Mouse (Mus musculus) spleen, adult 2 months (tissue): ENCODE measurements around the gene Cfap61. TPM values are rescaled to one million over a fixed set of nuclear protein-coding genes. Genes with fewer than 3 reads are reported as not detected.

Experiments
- DNase-seq, 2 experiments: peaks; one replicate each; pipeline versions ENCODE4 v3.0.0 to v3.0.0-alpha.2; 2012 to 2021; ENCODE audit warnings: low spot score in 2 of 2, low read depth in 1 of 2
- H3K27ac ChIP-seq: fragments of 200-500 bp; 2 replicates; pipeline ENCODE4 v1.5.1; 2012; ENCODE audit warnings: low read length, inconsistent platforms; ENCODE audit not compliant: insufficient read depth
- H3K27me3 ChIP-seq: fragments of 200-500 bp; 2 replicates; pipeline ENCODE4 v1.6.1; 2012; ENCODE audit warnings: mild to moderate bottlenecking, moderate library complexity, low read length, inconsistent platforms; ENCODE audit not compliant: control insufficient read depth, insufficient read depth
- H3K36me3 ChIP-seq: fragments of 200-500 bp; 2 replicates; pipeline ENCODE4 v1.6.1; 2012; ENCODE audit warnings: mild to moderate bottlenecking, low read length, inconsistent platforms; ENCODE audit not compliant: control insufficient read depth, insufficient read depth
- H3K4me1 ChIP-seq: fragments of 200-500 bp; 2 replicates; pipeline ENCODE4 v1.6.1; 2011; ENCODE audit warnings: inconsistent platforms; ENCODE audit not compliant: control insufficient read depth, insufficient read depth, insufficient read length
- H3K4me3 ChIP-seq: fragments of 200-500 bp; 2 replicates; pipeline ENCODE4 v1.5.1; 2011; ENCODE audit warnings: mild to moderate bottlenecking, inconsistent platforms; ENCODE audit not compliant: insufficient read depth, insufficient read length; ENCODE audit errors: extremely low read depth
- CTCF ChIP-seq: fragments of 200-500 bp; IDR thresholded peaks from 2 replicates; pipeline ENCODE4 v1.5.1; 2011; ENCODE audit warnings: mild to moderate bottlenecking, inconsistent platforms; ENCODE audit not compliant: insufficient read depth, insufficient read length, insufficient replicate concordance; ENCODE audit errors: extremely low read depth
- POLR2A ChIP-seq: fragments of 200-500 bp; IDR thresholded peaks from 2 replicates; pipeline ENCODE4 v1.6.1; 2011; ENCODE audit warnings: low read depth, low read length, inconsistent platforms
- WGBS: fragments of 180-500 bp; shearing (Covaris S2); methylation state at CpG from one replicate; pipeline ENCODE4 v1.1.7; 2018; 5-methylcytosine and 5-hydroxymethylcytosine counted together
- polyA plus RNA-seq: library from polyadenylated mRNA; depleted of rRNA; stranded (reverse); fragments of >200 nt; gene quantifications from 2 replicates; pipeline ENCODE4 v1.2.3, GENCODE M21; 2012; rRNA removed

Cfap61 gene
- polyA plus RNA-seq: 0.40 and 0.62 TPM in 2 replicates

DNA sequence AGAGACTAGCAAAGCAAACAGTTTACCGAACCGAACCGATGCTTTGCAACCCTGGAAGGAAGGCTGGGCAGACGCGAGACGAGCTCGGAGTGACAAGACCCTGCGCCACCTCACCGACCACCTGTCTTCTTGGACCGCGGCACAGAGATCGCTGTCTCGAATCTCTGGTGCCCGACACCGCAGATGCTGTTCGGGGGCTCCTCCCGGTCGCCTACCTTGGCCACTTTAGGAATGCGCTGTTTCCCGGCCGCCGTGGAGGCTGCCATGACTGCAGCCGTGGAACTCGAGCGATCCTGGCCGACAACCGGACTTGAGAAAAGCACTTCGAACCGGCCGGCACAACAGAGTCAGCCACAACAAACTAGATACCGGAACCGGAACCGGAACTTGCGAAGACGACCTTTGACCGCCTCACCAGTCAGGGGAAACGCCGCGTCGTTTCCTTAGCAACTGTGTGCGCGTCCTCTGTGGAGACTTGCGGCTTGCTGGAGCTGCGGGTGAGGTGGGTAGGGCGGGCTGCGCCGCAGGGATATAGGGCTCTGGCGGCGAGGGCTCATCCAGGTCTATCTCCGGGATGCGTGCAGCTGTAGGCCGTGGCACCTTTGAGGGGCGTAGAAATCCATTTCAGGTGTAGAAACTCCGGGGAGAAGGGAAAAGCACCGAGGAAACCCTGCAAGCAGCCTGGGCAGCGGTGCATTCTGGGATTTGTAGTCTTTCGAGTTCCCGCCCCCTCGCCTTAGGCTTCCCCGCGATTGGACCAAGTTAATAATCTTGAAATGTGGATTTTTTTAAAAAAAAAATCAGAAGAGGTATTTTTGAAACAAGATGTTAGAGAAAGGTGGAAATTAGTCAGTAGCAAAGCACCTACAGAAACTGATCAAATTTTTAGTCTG is at the start of gene Cfap61, which contains the start of gene Crnkl1:
TSS of gene Cfap61 (plus strand) at position 446 of the 893 bp plus-strand sequence.
TSS of gene Crnkl1 (minus strand) at position 676 of the 893 bp plus-strand sequence.
- peak within 1 kb of the TSS; percentile 62 for H3K27ac ChIP-seq
- H3K4me3 ChIP-seq: peak within 1 kb of the TSS; percentile 99
- TF ChIP-seq POLR2A (peak; percentile 19; the same call in 1 of the 2 replicates), CTCF (no peak)
- peaks cover 15% of the 10 kb centered on the region for H3K36me3 ChIP-seq
- H3K4me1 ChIP-seq: no peaks in the 10 kb centered on the region
- peak; percentile 92 for DNase-seq
- H3K27me3 ChIP-seq: no peaks in the 10 kb centered on the region; the same call in 1 of the 2 replicates
- under 1% methylated on average over 61 of the region's 61 CpGs for WGBS

DNA sequence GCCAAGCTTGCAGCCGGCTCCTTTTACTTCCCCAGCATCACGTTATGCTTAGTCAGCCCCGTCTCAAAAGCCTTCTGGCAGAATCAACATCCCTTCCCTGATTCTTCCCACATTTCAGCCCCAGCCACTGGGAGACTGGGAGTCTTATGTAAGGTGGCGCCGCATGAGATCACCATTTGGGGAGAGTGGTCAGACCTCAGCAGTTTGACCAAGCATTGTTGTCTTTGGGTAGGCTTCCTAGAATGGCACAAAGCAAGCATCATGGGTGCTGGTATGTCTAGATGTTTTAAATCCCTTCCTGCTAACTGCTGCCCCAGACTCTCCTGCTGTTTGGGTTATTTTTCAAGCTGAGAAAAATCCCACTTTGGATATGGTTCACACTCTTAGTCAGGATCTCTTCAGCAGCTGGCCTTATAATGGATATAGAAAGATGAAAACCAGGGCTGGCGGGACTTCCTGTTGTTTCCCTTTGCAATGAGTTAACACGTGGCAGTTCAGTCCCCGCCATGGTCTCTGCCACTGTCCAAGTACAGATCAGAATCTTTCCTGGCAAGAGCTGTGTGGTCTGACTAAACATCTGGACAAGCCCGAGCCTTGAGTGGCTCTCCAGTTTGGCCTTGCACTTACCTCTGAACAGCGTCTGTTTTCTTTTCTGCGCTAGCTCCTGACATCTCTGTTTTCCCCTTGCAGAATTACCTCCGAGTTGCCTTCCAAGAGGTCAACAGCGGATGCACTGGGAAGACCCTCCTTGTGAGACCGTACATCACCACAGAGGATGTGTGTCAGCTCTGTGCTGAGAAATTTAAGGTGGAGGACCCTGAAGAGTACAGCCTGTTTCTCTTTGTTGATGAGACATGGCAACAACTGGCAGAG is 49.4 kb upstream of the Cfap61 start:
- Histone ChIP-seq H3K27ac (no peak overlapping the region), H3K27me3 (no peaks in the 10 kb centered on the region), H3K4me1 (no peaks in the 10 kb centered on the region; the same call in 1 of the 2 replicates), H3K36me3 (no peaks in the 10 kb centered on the region), H3K4me3 (no peak overlapping the region)
- no peak for DNase-seq
- 71% methylated on average over 14 of the region's 14 CpGs for WGBS
- TF ChIP-seq CTCF (no peak), POLR2A (no peak)

DNA sequence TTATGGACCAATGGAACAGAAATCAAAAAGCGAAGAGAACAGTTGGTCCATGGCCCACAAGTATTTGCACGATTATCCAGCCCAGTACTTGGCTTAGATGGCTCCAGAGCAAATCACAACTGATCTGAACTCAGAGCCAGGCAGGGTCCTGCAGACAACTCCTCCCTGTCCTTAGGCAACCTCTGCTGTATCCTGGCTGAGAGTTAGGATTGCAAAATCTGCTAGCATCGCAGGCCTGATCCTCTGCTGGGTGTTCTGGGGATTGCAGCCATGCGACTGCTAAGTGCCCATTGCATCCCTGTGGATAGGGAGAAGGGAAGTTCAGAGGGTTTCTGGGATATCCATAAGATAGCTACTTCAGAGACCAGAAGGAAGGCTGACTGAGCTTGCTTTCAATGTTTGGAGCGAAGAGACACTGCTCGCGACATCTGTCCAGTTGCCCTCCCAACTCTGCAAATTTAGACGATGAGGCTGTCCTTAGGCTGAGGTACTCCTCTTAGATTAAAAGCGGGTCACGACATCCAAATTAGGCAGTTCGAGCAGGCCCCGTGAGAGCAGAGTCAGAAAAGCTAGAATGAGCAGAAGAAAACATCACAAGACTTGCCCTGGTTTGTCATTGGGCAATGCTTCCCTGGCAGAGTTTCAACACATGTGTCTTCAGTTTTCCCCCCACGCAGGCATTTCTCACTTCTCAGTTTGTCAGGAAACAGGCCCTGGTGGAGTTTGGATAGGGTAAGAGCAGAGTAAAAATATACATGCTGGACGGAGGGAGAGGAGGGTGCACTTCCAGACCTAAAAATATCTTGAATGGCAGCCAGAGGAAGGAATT is 46.4 kb upstream of the Cfap61 start:
- Histone ChIP-seq H3K4me1 (no peaks in the 10 kb centered on the region; the same call in 1 of the 2 replicates), H3K4me3 (no peak overlapping the region), H3K27ac (peak overlapping the region; percentile 50), H3K36me3 (no peaks in the 10 kb centered on the region), H3K27me3 (no peaks in the 10 kb centered on the region)
- DNase-seq: no peak
- TF ChIP-seq CTCF: no peak
- TF ChIP-seq POLR2A: no peak
- 44% methylated on average over 14 of the region's 14 CpGs for WGBS

DNA sequence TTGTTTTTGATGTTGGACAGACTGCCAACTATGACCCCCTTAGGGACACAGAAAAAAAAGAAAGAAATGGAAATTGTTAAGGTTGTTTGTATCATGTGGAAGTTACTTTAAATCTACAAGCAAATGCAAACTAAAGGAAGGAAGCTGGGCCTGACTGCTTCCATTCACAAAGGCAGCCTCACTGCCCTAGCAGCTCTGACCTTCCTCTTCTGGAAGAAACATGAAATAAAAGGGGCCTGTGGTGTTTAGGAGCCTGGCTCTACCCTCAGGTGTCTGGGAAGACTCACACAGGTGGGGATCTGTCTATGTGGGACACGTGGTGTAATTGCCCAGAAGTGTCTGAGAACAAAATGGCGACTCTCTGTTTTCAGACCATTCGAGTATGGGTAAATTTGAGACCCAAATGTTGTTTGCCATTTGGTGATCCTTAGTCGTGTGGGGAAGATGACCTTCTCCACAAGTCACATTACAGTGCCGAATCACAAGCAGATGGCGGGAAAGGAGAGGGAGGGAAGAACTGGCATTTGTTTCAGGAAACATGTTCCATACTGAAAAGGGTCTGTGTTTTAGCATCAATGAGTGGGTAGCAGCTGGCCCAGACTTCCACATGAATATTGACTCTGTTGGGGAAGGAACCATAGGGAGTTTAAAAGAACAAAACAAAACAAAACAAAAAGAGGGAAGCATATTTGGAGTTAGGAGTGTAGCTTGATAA is 45.7 kb upstream of the Cfap61 start:
- no peak for TF ChIP-seq CTCF
- no peak for TF ChIP-seq POLR2A
- H3K36me3 ChIP-seq: no peaks in the 10 kb centered on the region
- H3K4me3 ChIP-seq: no peak overlapping the region
- no peaks in the 10 kb centered on the region for H3K27me3 ChIP-seq
- DNase-seq: no peak
- 72% methylated on average over 6 of the region's 6 CpGs for WGBS
- H3K4me1 ChIP-seq: no peaks in the 10 kb centered on the region; the same call in 1 of the 2 replicates
- peak overlapping the region; percentile 52; the same call in 1 of the 2 replicates for H3K27ac ChIP-seq

DNA sequence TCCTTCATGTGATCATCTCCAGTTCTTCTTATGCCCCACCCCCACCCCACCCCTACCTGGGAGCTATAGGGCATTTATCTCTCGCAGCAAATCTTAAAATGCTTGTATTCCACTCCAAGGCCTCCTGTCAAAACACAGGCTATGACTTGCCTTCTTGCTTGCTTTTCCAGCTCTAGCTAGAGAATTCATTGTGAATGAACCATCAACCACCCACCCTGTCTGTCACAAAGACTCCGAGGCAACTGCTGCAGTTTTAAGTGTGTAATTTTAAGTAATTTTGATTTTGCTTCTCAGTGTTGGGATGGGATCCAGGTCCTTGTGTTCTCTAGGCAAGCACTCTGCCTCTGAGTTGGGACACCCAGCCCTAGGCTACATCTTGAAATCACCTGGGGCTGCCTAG is 44.0 kb upstream of the Cfap61 start:
- DNase-seq: no peak
- no peaks in the 10 kb centered on the region for H3K27me3 ChIP-seq
- H3K4me1 ChIP-seq: no peaks in the 10 kb centered on the region; the same call in 1 of the 2 replicates
- WGBS: 81% methylated on average over 2 of the region's 2 CpGs
- TF ChIP-seq POLR2A (no peak), CTCF (no peak)
- H3K27ac ChIP-seq: no peak overlapping the region
- no peaks in the 10 kb centered on the region for H3K36me3 ChIP-seq
- H3K4me3 ChIP-seq: no peak overlapping the region

DNA sequence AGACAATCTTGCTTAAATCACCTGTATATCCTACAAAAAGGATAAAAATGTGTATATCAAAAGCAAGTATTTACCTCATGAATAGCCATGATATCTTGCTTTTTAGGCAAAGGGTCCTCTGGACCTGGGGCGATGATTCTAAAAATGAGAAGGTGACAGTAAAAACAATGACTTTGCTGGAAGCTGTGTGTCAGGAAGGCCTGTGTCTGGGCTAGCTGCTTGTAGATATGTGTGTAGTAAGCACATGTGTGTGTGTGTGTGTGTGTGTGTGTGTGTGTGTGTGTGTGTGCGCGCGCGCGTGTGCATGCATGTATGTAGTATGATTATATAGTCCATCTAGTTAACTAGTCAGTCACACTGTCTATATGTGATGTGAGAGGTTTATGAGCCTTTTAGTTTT is 40.8 kb upstream of the Cfap61 start:
- TF ChIP-seq POLR2A (no peak), CTCF (no peak)
- no peaks in the 10 kb centered on the region; the same call in 1 of the 2 replicates for H3K4me1 ChIP-seq
- no peak overlapping the region for H3K27ac ChIP-seq
- no peaks in the 10 kb centered on the region for H3K36me3 ChIP-seq
- 90% methylated on average over 6 of the region's 6 CpGs for WGBS
- DNase-seq: no peak
- H3K27me3 ChIP-seq: no peaks in the 10 kb centered on the region
- no peak overlapping the region for H3K4me3 ChIP-seq
